Mouse (Mus musculus): Measurements from ENCODE around the gene Cideb. TPM values are rescaled to one million over a fixed set of nuclear protein-coding genes. Genes with fewer than 3 reads are reported as not detected.
A peak's percentile ranks its signal among the peaks of the same experiment; 100 is the strongest.

The Cideb gene
- 16.3 and 27.9 TPM in 2 replicates for polyA plus RNA-seq (2012; ENCODE audit: insufficient read depth, insufficient read length, missing spikeins)

- H3K27ac ChIP-seq (replicated peaks; ENCODE audit: low read depth, low read length) = peak within 1 kb of the TSS; percentile 28; the same call in 1 of the 2 replicates
- no peaks in the 10 kb centered on the region for H3K4me1 ChIP-seq (ENCODE audit: control insufficient read depth, insufficient read depth, insufficient read length, low read length)
- peak within 1 kb of the TSS; percentile 45 for H3K4me3 ChIP-seq (ENCODE audit: insufficient read depth, low read depth, low read length)
Measured at GRCm38 (mm10) chr14:55758363-55758784, at the start of gene Cideb. Gene Cideb, minus strand, starts transcription at chr14:55758458.

- H3K4me3 ChIP-seq (ENCODE audit: insufficient read depth, low read depth, low read length) = no peak overlapping the region
- peak overlapping the region; percentile 86 for H3K27ac ChIP-seq (replicated peaks; ENCODE audit: low read depth, low read length)
- peaks cover 7% of the 10 kb centered on the region; the same call in 1 of the 2 replicates for H3K4me1 ChIP-seq (ENCODE audit: control insufficient read depth, insufficient read depth, insufficient read length, low read length)
Measured at GRCm38 (mm10) chr14:55795380-55796163, 37.3 kb upstream of the Cideb start.

GRCm38 (mm10) chr14:55793946-55794345, 35.7 kb upstream of the Cideb start:
- H3K27ac ChIP-seq (replicated peaks; ENCODE audit: low read depth, low read length) = no peak overlapping the region

GRCm38 (mm10) chr14:55793461-55793860, 35.2 kb upstream of the Cideb start:
- no peak overlapping the region for H3K4me3 ChIP-seq (ENCODE audit: insufficient read depth, low read depth, low read length)
- peak overlapping the region; percentile 9 for H3K27ac ChIP-seq (replicated peaks; ENCODE audit: low read depth, low read length)
- peaks cover 7% of the 10 kb centered on the region for H3K4me1 ChIP-seq (ENCODE audit: control insufficient read depth, insufficient read depth, insufficient read length, low read length)

More at GRCm38 (mm10) chr14:55793946-55794345, 35.7 kb upstream of the Cideb start:
- Histone ChIP-seq H3K4me1 (ENCODE audit: control insufficient read depth, insufficient read depth, insufficient read length, low read length) (peaks cover 7% of the 10 kb centered on the region; the same call in 1 of the 2 replicates), H3K4me3 (ENCODE audit: insufficient read depth, low read depth, low read length) (no peak overlapping the region)

- H3K4me1 ChIP-seq (ENCODE audit: control insufficient read depth, insufficient read depth, insufficient read length, low read length) = peaks cover 5% of the 10 kb centered on the region
- peak within 1 kb of the TSS; percentile 58 for H3K4me3 ChIP-seq (ENCODE audit: insufficient read depth, low read depth, low read length)
- H3K27ac ChIP-seq (replicated peaks; ENCODE audit: low read depth, low read length) = peak within 1 kb of the TSS; percentile 18
Measured at GRCm38 (mm10) chr14:55788256-55789050, 30.2 kb upstream of the Cideb start, which contains the start of gene Ripk3. Gene Ripk3, minus strand, starts transcription at chr14:55788865.

GRCm38 (mm10) chr14:55787731-55788130, 29.5 kb upstream of the Cideb start:
- Histone ChIP-seq H3K4me3 (ENCODE audit: insufficient read depth, low read depth, low read length) (peak overlapping the region; percentile 58), H3K4me1 (ENCODE audit: control insufficient read depth, insufficient read depth, insufficient read length, low read length) (peaks cover 2% of the 10 kb centered on the region), H3K27ac (replicated peaks; ENCODE audit: low read depth, low read length) (no peak overlapping the region)

- no peak overlapping the region for H3K27ac ChIP-seq (replicated peaks; ENCODE audit: low read depth, low read length)
- peaks cover 2% of the 10 kb centered on the region for H3K4me1 ChIP-seq (ENCODE audit: control insufficient read depth, insufficient read depth, insufficient read length, low read length)
- no peak overlapping the region for H3K4me3 ChIP-seq (ENCODE audit: insufficient read depth, low read depth, low read length)
Measured at GRCm38 (mm10) chr14:55785195-55785594, 26.9 kb upstream of the Cideb start.

GRCm38 (mm10) chr14:55783958-55784235, 25.6 kb upstream of the Cideb start, which contains the start of gene Adcy4:
Gene Adcy4, minus strand, starts transcription at chr14:55784095.
- Histone ChIP-seq H3K4me3 (ENCODE audit: insufficient read depth, low read depth, low read length) (peak within 1 kb of the TSS; percentile 93), H3K27ac (replicated peaks; ENCODE audit: low read depth, low read length) (peak within 1 kb of the TSS; percentile 99), H3K4me1 (ENCODE audit: control insufficient read depth, insufficient read depth, insufficient read length, low read length) (peaks cover 2% of the 10 kb centered on the region)

GRCm38 (mm10) chr14:55783171-55783957, 25.1 kb upstream of the Cideb start:
- Histone ChIP-seq H3K27ac (replicated peaks; ENCODE audit: low read depth, low read length) (peak overlapping the region; percentile 99), H3K4me3 (ENCODE audit: insufficient read depth, low read depth, low read length) (peak overlapping the region; percentile 93), H3K4me1 (ENCODE audit: control insufficient read depth, insufficient read depth, insufficient read length, low read length) (peaks cover 2% of the 10 kb centered on the region)

- no peaks in the 10 kb centered on the region; the same call in 1 of the 2 replicates for H3K4me1 ChIP-seq (ENCODE audit: control insufficient read depth, insufficient read depth, insufficient read length, low read length)
- H3K27ac ChIP-seq (replicated peaks; ENCODE audit: low read depth, low read length) = peak overlapping the region; percentile 93
- H3K4me3 ChIP-seq (ENCODE audit: insufficient read depth, low read depth, low read length) = peak overlapping the region; percentile 59
Measured at GRCm38 (mm10) chr14:55782361-55782960, 24.2 kb upstream of the Cideb start.

GRCm38 (mm10) chr14:55781310-55781709, 23.1 kb upstream of the Cideb start:
- H3K4me3 ChIP-seq (ENCODE audit: insufficient read depth, low read depth, low read length) = peak overlapping the region; percentile 38
- H3K27ac ChIP-seq (replicated peaks; ENCODE audit: low read depth, low read length) = 0 out of 2 replicates have a peak overlapping the region, but pooled peaks have one; percentile 7
- no peaks in the 10 kb centered on the region; the same call in 1 of the 2 replicates for H3K4me1 ChIP-seq (ENCODE audit: control insufficient read depth, insufficient read depth, insufficient read length, low read length)

GRCm38 (mm10) chr14:55780736-55781135, 22.5 kb upstream of the Cideb start:
- no peaks in the 10 kb centered on the region; the same call in 1 of the 2 replicates for H3K4me1 ChIP-seq (ENCODE audit: control insufficient read depth, insufficient read depth, insufficient read length, low read length)
- no peak overlapping the region for H3K27ac ChIP-seq (replicated peaks; ENCODE audit: low read depth, low read length)
- no peak overlapping the region for H3K4me3 ChIP-seq (ENCODE audit: insufficient read depth, low read depth, low read length)

GRCm38 (mm10) chr14:55779656-55780055, 21.4 kb upstream of the Cideb start:
- Histone ChIP-seq H3K4me3 (ENCODE audit: insufficient read depth, low read depth, low read length) (no peak overlapping the region), H3K27ac (replicated peaks; ENCODE audit: low read depth, low read length) (no peak overlapping the region), H3K4me1 (ENCODE audit: control insufficient read depth, insufficient read depth, insufficient read length, low read length) (no peaks in the 10 kb centered on the region; the same call in 1 of the 2 replicates)

- no peak overlapping the region for H3K27ac ChIP-seq (replicated peaks; ENCODE audit: low read depth, low read length)
- no peak overlapping the region for H3K4me3 ChIP-seq (ENCODE audit: insufficient read depth, low read depth, low read length)
- H3K4me1 ChIP-seq (ENCODE audit: control insufficient read depth, insufficient read depth, insufficient read length, low read length) = no peaks in the 10 kb centered on the region; the same call in 1 of the 2 replicates
Measured at GRCm38 (mm10) chr14:55778686-55779085, 20.4 kb upstream of the Cideb start.
